In the genomic region with DNA sequence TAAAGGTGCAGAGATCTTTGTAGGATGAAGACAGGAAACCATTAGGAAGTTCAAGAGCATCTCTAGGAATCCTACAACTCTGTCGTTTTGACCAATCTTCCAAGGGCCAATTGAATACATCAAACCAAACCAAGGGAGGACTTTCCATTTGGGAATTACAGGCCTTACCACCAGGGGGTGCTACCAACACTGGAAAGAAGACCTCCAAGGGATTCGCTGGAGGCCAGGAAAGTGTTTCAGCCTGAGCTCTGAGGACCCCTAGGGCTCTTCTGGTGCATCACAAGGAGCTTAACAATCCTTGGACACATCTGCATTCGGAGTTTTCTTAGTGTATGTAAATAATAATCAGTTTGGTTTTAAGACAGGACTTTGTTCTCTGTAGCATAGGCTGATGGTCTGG, we compare ENCODE assay signal across 8 mouse cellular contexts. TPM values are rescaled to one million over a fixed set of nuclear protein-coding genes. Genes with fewer than 3 reads are reported as not detected.
DNase-seq lines count a peak whose midpoint lies in the region; ATAC-seq lines count a peak whose summit lies in the region.

No protein-coding gene starts in this region.

- WGBS in forebrain, embryonic 14.5 days = 25% methylated on average over 3 of the region's 3 CpGs
- 16% methylated on average over 3 of the region's 3 CpGs for whole genome bisulfite sequencing in forebrain, embryonic 13.5 days

- no peaks in the 10 kb centered on the region for H3K27me3 ChIP-seq in forebrain, embryonic 14.5 days (replicated peaks; ENCODE audit: control insufficient read depth, insufficient read depth, low read length)
- no peaks in the 10 kb centered on the region for H3K27me3 ChIP-seq in forebrain, embryonic 13.5 days

- peak; percentile 88 for DNase-seq in forebrain, embryonic 14.5 days (ENCODE audit: low spot score)
- DNase-seq in R1 (ENCODE audit: low read depth, low spot score) = peak; percentile 98
- DNase-seq in cerebellum, postnatal 25 days = peak; percentile 77 to 89
- DNase-seq in gastrocnemius, postnatal 4 days (ENCODE audit: low spot score in 2 of 2) = peak; percentile 74 to 89
- peak; percentile 74 to 89 for DNase-seq in layer of hippocampus, postnatal 14 days (ENCODE audit: low spot score in 2 of 2)
- peak; percentile 81 to 90 for DNase-seq in spleen, postnatal 4 days (ENCODE audit: low spot score in 2 of 2)

- H3K27ac ChIP-seq in forebrain, embryonic 14.5 days (ENCODE audit: low read depth, low read length) = no peak overlapping the region
- H3K27ac ChIP-seq in forebrain, embryonic 13.5 days = no peak overlapping the region

- H3K4me1 ChIP-seq in forebrain, embryonic 14.5 days (ENCODE audit: control insufficient read depth, insufficient read depth, low read length) = peaks cover 5% of the 10 kb centered on the region
- peaks cover 11% of the 10 kb centered on the region for H3K4me1 ChIP-seq in forebrain, embryonic 13.5 days

- no peak overlapping the region for H3K4me2 ChIP-seq in forebrain, embryonic 14.5 days (ENCODE audit: low read length)
- no peak overlapping the region for H3K4me2 ChIP-seq in forebrain, embryonic 13.5 days

- H3K9ac ChIP-seq in forebrain, embryonic 14.5 days (ENCODE audit: low read length) = no peak overlapping the region
- no peak overlapping the region for H3K9ac ChIP-seq in forebrain, embryonic 13.5 days

- no peak overlapping the region for H3K4me3 ChIP-seq in forebrain, embryonic 14.5 days (ENCODE audit: low read depth, low read length)
- H3K4me3 ChIP-seq in forebrain, embryonic 13.5 days = no peak overlapping the region

- H3K36me3 ChIP-seq in forebrain, embryonic 14.5 days (ENCODE audit: control insufficient read depth, insufficient read depth, low read length) = no peaks in the 10 kb centered on the region
- H3K36me3 ChIP-seq in forebrain, embryonic 13.5 days (ENCODE audit: poor library complexity, severe bottlenecking) = no peaks in the 10 kb centered on the region

- H3K9me3 ChIP-seq in forebrain, embryonic 14.5 days (replicated peaks; ENCODE audit: control insufficient read depth, low read length) = no peaks in the 10 kb centered on the region
- no peaks in the 10 kb centered on the region for H3K9me3 ChIP-seq in forebrain, embryonic 13.5 days (replicated peaks)

- ATAC-seq in forebrain, embryonic 14.5 days = no peak
- ATAC-seq in forebrain, embryonic 13.5 days = no peak
- peak; percentile 63 for ATAC-seq in megakaryocyte progenitor cell, adult 5-6 weeks (replicated peaks; ENCODE audit: poor library complexity)

RNA-seq across cellular contexts. Expression of a gene that starts 3.4 kb away (rescaled TPM):
- polyA plus RNA-seq in forebrain, embryonic 14.5 days (2014; fragmentation: Nextera tagmentation; extraction: Ambion mirVana) = 144 and 158 TPM in 2 replicates
- polyA plus RNA-seq in forebrain, embryonic 13.5 days (2015; fragmentation: Nextera tagmentation; extraction: Ambion mirVana) = 79.8 and 98.9 TPM in 2 replicates
- 100 to 1,000 TPM; 103 to 128 TPM for total RNA-seq in gastrocnemius, postnatal 4 days (2021)
- 100 to 1,000 TPM; 800 to 831 TPM for total RNA-seq in layer of hippocampus, postnatal 14 days (2021)
- 198 and 226 TPM in 2 replicates for total RNA-seq in megakaryocyte progenitor cell, adult 5-6 weeks (2015)
- 90.3 and 106 TPM in 2 replicates for total RNA-seq in megakaryocyte progenitor cell, adult 5-6 weeks (2017)

RNA-seq across cellular contexts. Expression of a gene that starts 23.4 kb away (rescaled TPM):
- polyA plus RNA-seq in forebrain, embryonic 14.5 days (2014; fragmentation: Nextera tagmentation; extraction: Ambion mirVana) = 24.6 and 28.8 TPM in 2 replicates
- polyA plus RNA-seq in forebrain, embryonic 13.5 days (2015; fragmentation: Nextera tagmentation; extraction: Ambion mirVana) = 23.0 and 28.3 TPM in 2 replicates
- 10 to 100 TPM; 37.8 to 40.3 TPM for total RNA-seq in gastrocnemius, postnatal 4 days (2021)
- 10 to 100 TPM in 1 of 2 experiments, 1 to 10 TPM in 1; 8.9 to 10.8 TPM for total RNA-seq in layer of hippocampus, postnatal 14 days (2021)
- 0.10 and 0.52 TPM in 2 replicates for total RNA-seq in megakaryocyte progenitor cell, adult 5-6 weeks (2015)
- total RNA-seq in megakaryocyte progenitor cell, adult 5-6 weeks (2017) = 0.20 TPM in 1 of 2 replicates, not detected in the other

Comparison
In these comparisons a context has a peak if more than half of its experiments do, and no peak if none do; other contexts are left out.
1. RNA of a gene that starts 23.4 kb away (total RNA-seq): 37.8 to 40.3 TPM in gastrocnemius, postnatal 4 days and 8.9 to 10.8 TPM in layer of hippocampus, postnatal 14 days; 0.10 to 0.52 TPM in megakaryocyte progenitor cell, adult 5-6 weeks; every median in the first group is over 4 times any median in the second.
2. Peak in every context shown above with its lines, with median percentiles within 50 percentile points of each other: DNase-seq.